Mouse (Mus musculus): ENCODE measurements around the gene Slc37a1. TPM values are rescaled to one million over a fixed set of nuclear protein-coding genes. Genes with fewer than 3 reads are reported as not detected.

The Slc37a1 gene
- polyA plus RNA-seq, 2 experiments from 2014 or later: 29.9 to 42.6 TPM

Other genes starting within 250 kb of the Slc37a1 start
- gene Abcg1, start 229.1 kb upstream of the Slc37a1 start, polyA plus RNA-seq (2017; shearing (Covaris generic)): 100 to 1,000 TPM; 169 to 178 TPM
- gene Tff3, start 157.1 kb upstream of the Slc37a1 start, polyA plus RNA-seq (2017; shearing (Covaris generic)): not detected
- gene Tff2, start 142.5 kb upstream of the Slc37a1 start, polyA plus RNA-seq (2017; shearing (Covaris generic)): not detected
- not detected for gene Tff1, start 121.5 kb upstream of the Slc37a1 start, polyA plus RNA-seq (2017; shearing (Covaris generic))
- gene Tmprss3, start 87.8 kb upstream of the Slc37a1 start, polyA plus RNA-seq (2017; shearing (Covaris generic)): 1 to 10 TPM in 1 of 2 experiments, under 1 TPM in 1; 0.63 to 2.5 TPM
- 100 to 1,000 TPM; 234 to 303 TPM for gene Ubash3a, start 78.9 kb upstream of the Slc37a1 start, polyA plus RNA-seq (2017; shearing (Covaris generic))
- 1 to 10 TPM in 1 of 2 experiments, under 1 TPM in 1; 0.52 to 1.1 TPM for gene Rsph1, start 9.4 kb upstream of the Slc37a1 start, polyA plus RNA-seq (2017; shearing (Covaris generic))
- not detected for gene Pde9a, start 99.4 kb downstream of the Slc37a1 start, polyA plus RNA-seq (2017; shearing (Covaris generic))
- 10 to 100 TPM; 18.2 to 24.9 TPM for gene Wdr4, start 233.2 kb downstream of the Slc37a1 start, polyA plus RNA-seq (2017; shearing (Covaris generic))
- 100 to 1,000 TPM; 217 to 229 TPM for gene Ndufv3, start 233.3 kb downstream of the Slc37a1 start, polyA plus RNA-seq (2017; shearing (Covaris generic))

All from CD4-positive, CD25-positive, alpha-beta regulatory T cell, adult 4 months (primary cell).